Mouse (Mus musculus) lung, adult 2 months (tissue): Measurements from ENCODE around the gene Unc13a.

Source experiments
- CTCF ChIP-seq: fragments of 200-500 bp; IDR thresholded peaks from 2 replicates; pipeline ENCODE4 v1.5.1; 2011; ENCODE audit warnings: mild to moderate bottlenecking, low read length, control low read depth; ENCODE audit not compliant: insufficient read depth
- POLR2A ChIP-seq: fragments of 200-500 bp; IDR thresholded peaks from 2 replicates; pipeline ENCODE4 v1.6.1; 2011; ENCODE audit warnings: low read depth, mild to moderate bottlenecking, control low read depth, low read length, borderline replicate concordance; ENCODE audit errors: extremely low read depth

DNA sequence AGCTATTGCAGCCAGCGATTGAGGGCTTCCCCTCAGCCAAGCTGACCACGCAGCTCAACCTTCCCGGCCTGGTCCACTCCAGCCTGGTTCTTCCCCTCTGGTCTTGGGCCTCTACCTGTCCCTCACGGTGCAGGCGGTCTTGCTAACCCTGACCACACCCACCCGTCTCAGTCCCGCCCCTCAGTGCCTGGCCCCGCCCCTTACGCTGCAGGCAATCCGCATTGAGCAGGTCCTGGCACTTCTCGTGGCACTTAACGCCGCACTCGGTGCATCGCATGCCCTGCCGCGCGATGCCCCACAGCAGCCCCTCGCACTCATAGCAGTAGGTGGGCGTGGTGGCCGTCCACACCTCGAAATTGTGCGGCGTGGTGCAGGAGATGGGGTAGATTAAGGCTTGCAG, 17.0 kb downstream of the Unc13a start:
- TF ChIP-seq CTCF: no peak
- TF ChIP-seq POLR2A: no peak
